Mouse (Mus musculus) adrenal gland, postnatal 14 days (tissue): ENCODE measurements at regions not wholly inside any gene's neighbourhood (a gene's known extent, or its start where the extent isn't known, plus 50 kb on each side); places are given as distances from the start of the nearest gene placed in this dataset.

Experiments used
- DNase-seq: peaks from one replicate; pipeline ENCODE4 v3.0.0; 2021; ENCODE audit warnings: mixed read lengths

DNA sequence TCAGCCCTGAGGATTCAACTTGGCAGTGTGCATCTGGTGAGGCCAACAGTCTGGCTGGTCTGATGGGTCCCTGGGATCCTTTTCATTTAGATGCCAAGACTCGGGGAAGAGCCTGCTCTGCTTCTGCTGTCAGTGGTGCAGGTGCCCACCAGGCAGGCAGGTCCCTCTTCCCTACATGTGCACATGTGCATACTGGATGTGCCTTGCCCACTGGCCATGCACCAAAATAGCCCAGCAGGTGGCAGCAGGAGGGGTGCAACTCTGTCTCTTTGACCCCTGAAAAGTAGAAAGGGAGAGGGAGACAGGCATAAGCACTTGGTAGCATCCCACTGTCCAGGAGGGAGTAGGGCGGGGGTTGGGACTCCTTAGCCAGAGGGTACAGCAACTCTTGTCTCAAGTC is 116.2 kb upstream of the Bank1 start:
- peak; percentile 19 for DNase-seq

DNA sequence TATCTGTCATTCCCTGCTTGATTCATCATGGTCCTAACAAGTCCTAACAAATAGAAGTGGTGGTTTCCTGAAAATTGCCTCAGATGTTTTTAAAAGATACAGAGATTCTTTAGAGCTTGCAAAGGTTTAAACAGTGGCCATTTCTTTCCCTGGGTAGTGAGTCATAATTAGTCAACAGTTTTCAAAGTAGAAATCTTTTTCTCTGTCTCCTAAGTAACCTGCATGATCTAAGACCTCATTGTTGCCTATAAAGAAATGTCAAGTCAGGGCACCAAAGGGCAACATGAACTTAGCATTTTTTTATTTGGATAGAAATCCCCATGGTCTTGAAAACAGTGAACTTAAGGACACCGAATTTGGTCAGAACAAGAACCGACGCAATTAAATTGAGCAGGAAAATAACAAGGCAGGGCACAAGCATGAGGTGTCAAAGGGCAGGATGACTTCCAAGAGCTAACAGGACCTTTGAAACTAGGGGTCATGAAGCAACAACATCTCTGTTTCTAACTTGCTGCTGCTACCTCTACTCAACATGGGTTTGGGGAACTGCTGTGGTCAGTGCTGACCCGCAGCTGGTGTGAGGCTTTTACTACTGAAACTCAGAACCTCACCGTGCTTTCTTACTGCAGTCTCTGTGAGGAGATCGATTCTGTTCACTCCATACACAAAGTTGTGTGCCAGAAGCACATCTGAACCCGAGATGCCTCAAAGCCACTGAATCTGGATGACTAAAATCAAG is 114.2 kb upstream of the Bank1 start:
- DNase-seq, result no peak

DNA sequence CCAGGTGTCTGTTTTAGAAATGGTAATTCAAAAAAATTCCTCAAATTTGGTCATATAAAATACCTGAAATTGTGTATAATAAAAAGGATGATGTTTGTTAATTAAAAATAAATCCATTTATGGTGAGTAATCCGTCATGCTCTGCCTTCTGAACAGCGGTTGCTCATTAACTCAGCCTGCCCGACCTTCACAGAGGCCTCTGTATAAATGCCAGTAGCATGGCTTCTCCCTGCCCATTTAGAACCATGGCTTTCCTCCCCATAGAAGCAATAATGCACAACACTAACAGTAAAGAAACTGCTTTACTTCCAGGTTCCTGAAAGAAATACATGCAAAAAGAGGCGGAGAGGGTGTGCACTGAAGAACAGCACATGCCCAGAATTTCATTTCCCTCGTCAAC is 113.5 kb upstream of the Bank1 start:
- no peak for DNase-seq

DNA sequence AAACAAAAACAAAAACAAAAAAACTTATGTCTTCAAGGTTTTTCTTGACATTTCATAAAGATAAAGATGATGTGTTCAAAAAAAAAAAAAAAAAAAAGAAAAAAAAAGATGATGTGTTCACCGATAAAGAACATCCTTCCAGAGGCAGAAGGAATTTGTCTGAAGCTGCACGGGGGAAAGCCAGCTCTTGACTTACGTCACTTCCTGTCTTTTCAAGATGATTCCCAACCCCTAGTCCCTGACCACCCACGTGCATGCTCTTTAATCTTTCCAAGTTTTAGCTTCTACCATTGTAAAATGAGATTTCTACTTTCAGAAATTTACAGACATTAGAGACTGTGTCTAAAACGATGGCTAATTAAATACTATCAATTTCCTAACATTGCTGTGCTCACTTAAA is 108.5 kb upstream of the Bank1 start:
- no peak for DNase-seq

DNA sequence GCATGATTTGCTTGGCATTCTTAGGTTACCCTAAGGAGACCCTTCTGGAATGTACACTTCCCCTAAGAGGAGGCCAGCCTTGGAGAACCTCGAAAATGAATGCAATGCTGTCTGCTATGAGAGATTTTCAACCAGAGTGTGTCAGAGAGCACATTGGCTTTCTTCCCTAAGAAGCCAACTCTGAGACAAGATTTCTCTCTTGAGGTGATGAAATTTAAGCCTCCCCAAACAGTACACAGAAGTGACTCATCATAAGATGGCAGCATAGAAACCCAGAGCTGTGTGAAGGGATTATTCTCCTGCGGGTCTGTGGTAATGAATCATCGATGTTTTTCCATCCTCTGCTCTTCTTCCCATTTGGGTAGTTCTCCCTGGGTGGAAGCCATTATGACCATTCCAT is 106.2 kb upstream of the Bank1 start:
- no peak for DNase-seq

DNA sequence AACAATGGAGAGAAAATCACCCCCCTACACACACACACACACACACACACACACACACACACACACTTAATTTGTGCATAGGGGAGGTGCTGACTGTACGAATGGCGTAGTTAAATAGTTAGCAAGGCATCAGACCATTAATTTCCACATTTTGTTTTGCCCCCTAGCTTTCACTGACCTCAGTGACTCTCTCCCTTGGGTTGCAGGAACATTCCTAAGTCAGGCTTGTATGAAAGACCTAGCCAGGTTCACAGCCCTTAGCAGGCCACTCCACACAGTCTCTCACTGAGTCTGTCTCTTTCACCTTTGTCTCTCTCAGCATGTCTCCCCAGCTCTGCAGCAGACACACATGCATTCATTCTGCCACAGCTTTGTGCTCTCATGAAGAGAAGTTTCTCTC is 101.6 kb upstream of the Bank1 start:
- DNase-seq, result no peak

DNA sequence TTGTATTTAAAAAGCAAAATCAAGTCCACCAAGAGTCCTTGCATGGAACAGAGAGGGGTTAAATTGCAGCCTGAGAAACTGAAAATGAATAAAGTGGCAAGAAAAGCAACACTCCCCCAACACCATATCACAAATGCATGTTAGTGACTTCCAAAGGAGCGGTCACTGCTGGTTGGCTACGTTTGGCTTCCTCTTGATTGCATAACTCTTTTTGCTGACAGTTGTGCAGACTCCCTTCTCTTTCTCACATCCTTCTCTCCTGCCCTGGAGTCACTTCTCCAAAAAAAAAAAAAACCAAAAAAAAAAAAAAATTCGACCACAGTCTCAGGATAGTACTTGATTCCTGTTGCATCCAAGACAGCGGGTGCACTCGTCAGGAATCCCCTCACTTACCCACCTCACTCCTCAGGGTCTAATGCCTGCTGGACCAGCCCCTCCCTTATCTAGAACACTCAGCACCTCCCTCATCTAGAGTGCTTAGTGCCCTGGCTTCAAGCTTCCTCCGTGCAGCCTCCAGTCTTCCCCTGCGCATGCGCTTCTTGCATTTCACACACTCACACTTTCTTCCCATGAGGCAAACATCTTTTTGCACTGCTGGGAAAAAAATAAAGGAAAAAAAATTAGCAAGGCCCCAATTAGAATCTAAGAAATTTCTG is 100.8 kb upstream of the Bank1 start:
- no peak for DNase-seq

DNA sequence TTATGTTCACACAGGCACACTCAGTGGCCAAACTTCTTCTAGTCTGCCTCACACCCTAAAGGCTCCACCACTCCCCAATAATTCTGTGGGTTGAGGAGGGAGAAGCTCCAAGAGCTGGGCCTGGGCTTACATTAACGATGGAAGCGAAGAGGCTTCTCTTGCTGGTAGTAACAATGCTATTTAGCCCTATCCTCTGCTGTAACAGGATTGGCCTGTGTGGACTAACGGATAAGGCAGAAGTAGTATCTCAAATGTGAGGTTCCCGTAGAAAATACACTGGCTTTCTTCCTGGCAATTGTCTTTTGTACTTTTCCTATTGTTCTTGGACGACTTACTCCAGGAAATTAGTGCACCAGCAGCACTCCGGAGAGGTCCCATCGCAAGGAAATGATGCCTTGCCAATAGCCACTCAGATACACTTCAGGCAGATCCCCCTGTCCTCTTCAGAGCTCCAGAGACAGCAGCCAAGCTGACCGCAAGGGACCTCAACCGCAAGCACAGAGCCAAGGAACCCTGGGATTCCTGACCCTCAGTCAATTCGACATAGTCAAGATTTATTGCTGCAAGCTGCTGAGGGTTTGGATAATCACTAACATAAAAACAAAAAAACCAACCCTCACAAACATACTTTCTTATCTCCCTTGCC is 96.2 kb upstream of the Bank1 start:
- peak; percentile 8 for DNase-seq

DNA sequence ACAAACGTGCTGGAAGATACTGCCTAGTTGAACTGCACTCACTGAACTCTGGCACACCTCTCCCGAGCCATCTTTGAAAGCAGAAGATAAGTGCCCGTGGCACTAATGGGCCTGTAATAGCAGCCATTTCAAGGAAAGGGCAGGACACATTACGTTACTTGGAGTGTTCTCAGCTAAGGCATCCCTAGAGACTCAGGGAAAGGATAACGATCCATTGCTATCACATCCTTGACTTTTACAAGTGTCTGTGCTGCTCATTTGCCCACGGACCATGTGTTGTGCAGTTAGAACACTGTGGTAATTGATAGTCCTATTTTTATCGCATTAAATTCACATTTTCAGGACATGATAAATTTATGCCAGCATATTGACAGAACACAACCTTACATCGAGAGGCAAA is 79.7 kb upstream of the Bank1 start:
- DNase-seq, result no peak

DNA sequence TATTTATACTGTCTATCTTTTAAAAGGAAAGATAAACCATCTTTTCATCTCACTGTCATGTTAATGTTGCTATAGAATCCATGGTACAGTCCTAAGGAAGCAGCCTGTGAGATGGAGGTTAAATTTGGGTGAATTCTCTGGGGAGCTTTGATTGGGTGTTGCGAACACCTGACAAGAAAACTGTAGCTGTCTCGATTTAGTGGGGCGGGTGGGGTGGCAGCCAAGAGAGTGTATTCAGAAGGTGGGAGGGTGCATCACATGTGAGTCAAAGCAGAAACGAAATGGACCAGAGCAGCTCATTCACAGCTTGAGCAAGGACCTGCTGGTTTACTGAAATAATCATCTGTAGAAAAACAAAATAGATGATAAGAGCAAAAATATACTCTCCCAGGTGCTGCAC is 57.4 kb upstream of the Bank1 start:
- no peak for DNase-seq

DNA sequence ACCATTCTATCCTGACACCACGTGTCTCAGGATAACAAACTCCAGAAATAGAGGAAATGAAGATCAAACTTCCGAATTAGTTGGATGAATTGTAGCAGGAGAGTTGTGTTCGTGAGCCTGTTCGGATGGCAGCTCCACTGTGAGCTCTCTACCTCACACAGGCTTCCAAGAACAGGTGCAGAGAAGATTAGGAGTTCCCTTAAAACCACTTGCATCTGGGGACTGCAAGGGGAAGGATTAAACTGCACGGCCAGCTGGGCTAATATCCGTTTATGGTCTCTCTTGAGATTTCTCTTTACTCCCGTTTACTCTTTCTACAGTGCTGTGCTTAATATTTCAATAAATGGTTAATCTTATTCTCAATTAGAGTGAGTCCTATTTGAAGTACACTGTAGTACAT is 54.8 kb upstream of the Bank1 start:
- DNase-seq, result no peak

DNA sequence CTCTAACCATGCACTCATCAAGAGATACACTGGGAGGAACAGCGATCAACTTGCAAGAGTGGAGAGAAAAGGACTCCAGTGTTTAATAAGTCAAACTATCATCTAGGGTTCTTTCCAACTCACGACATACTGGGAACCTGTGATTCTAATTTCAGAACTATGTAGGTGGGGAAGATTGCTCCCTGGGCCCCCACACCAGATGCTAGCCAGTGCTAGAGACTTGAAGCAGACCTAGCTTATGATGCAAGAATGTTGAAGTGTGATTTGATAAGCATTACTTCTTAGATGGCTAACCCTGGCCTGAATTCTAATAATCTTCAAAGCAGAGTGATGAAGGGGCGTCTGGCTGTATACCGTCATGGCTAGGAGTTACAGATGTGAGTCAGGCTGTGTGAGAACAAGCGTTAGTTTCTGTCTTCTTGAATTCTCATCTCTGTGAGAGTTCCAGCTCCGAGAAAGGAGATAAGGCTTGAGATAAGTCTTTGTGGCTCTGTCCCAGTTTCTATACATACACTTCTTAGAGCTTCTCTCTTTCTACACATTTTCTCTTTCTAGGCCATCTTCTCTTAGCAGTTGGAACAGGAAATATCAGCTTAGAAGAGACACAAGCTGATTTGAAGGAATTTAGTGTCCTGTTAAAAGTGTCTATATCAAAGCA is 54.0 kb upstream of the Bank1 start:
- DNase-seq, result no peak

DNA sequence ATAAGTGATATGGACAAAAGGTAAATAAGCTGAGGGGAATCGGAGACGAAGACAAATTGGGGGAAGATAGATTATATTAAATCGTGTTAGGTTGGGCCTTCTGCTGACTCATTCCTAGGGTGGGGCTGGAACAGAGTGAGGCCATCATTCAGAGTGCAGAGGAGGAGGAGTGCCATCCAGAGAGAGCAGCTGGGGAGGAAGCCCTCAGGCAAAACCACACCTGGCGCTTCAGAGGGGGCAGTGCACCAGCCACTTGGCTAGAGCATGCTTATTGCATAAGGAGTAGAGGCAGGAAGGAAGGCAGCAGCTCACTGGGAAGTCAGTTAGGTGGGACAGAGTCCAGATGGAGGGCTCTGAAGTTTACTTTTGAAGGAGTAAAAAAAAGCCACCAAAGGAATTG is 51.0 kb upstream of the Bank1 start:
- DNase-seq, result no peak
